Mouse (Mus musculus) kidney, embryonic 16.5 days (tissue): ENCODE data around the gene Dock1. TPM values are rescaled to one million over a fixed set of nuclear protein-coding genes. Genes with fewer than 3 reads are reported as not detected.

Experiments used
- ATAC-seq: fragments of 200-750 bp; cut with Nextera tagmentation; 2 replicates; pipeline ENCODE4 v1.8.0; 2017; ENCODE audit warnings: moderate TSS enrichment; ENCODE audit not compliant: low FRiP score, low TSS enrichment
- H3K27ac ChIP-seq: fragments of 300-500 bp; sonication (generic); 2 replicates; pipeline ENCODE4 v1.5.1; 2014; ENCODE audit warnings: low read length
- H3K27me3 ChIP-seq: fragments of 300-500 bp; sonication (generic); 2 replicates; pipeline ENCODE4 v1.6.1; 2014; ENCODE audit warnings: low read length, control low read depth, mixed read lengths; ENCODE audit not compliant: insufficient read depth
- H3K36me3 ChIP-seq: fragments of 300-500 bp; sonication (generic); 2 replicates; pipeline ENCODE4 v1.6.1; 2014; ENCODE audit warnings: low read length, control low read depth, mixed read lengths; ENCODE audit not compliant: insufficient read depth
- H3K4me1 ChIP-seq: fragments of 300-500 bp; sonication (generic); 2 replicates; pipeline ENCODE4 v1.6.1; 2014; ENCODE audit warnings: low read length, control low read depth, mixed read lengths; ENCODE audit not compliant: insufficient read depth
- H3K4me2 ChIP-seq: fragments of 300-500 bp; sonication (generic); replicated peaks from 2 replicates; pipeline ENCODE4 v1.6.1; 2014; ENCODE audit warnings: low read depth, low read length
- H3K4me3 ChIP-seq: fragments of 300-500 bp; sonication (generic); 2 replicates; pipeline ENCODE4 v1.5.1; 2014; ENCODE audit warnings: mild to moderate bottlenecking, low read length
- H3K9ac ChIP-seq: fragments of 300-500 bp; sonication (generic); replicated peaks from 2 replicates; pipeline ENCODE4 v1.6.1; 2014; ENCODE audit warnings: low read length
- H3K9me3 ChIP-seq: fragments of 300-500 bp; sonication (generic); 2 replicates; pipeline ENCODE4 v1.6.1; 2016; ENCODE audit warnings: low read length, control low read depth
- WGBS: fragments of 180-500 bp; shearing (Covaris S2); extraction: QIAGEN DNeasy Blood & Tissue Kit; methylation state at CpG from one replicate; pipeline ENCODE4 v1.1.7; 2014; 5-methylcytosine and 5-hydroxymethylcytosine counted together
- polyA plus RNA-seq: library from polyadenylated mRNA; unstranded; fragments of >200 nt; fragmentation: Nextera tagmentation; extraction: Ambion mirVana; gene quantifications from 2 replicates; pipeline ENCODE4 v1.2.1, GENCODE M21; 2015

Dock1 gene
- polyA plus RNA-seq, 1 experiment from 2014 or later = 41.4 TPM

- 93% methylated on average over 3 of the region's 3 CpGs for WGBS
Observed at GRCm38 (mm10) chr7:134730406-134731126, 60.1 kb downstream of the Dock1 start.

DNA sequence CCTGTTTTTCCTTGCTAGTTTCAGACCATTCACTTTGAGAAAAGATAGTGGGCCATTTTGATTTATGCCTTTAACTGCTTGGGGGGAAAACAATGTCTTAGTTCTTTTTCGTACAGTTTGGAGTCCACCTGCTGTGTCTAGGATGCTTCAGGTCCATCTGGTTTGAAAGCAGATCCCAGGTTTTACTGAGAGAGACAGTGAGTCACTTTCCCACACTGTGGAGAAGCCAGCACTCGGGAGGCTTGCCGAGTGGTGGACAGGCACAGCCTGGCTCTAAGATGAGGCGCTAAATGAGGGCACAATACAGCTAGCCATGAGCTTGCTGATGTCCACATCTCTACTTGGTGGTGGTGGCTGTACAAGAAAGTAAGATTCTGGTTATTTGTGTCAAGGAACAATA lies 76.6 kb downstream of the Dock1 start:
- WGBS = 96% methylated on average over 4 of the region's 4 CpGs
- Histone ChIP-seq H3K36me3 (peaks cover 74% of the 10 kb centered on the region), H3K9me3 (no peaks in the 10 kb centered on the region), H3K9ac (no peak overlapping the region), H3K27ac (no peak overlapping the region), H3K27me3 (no peaks in the 10 kb centered on the region), H3K4me1 (no peaks in the 10 kb centered on the region), H3K4me2 (no peak overlapping the region), H3K4me3 (no peak overlapping the region)
- ATAC-seq = no peak

More at GRCm38 (mm10) chr7:134730406-134731126, 60.1 kb downstream of the Dock1 start:
- H3K36me3 ChIP-seq = peaks cover 45% of the 10 kb centered on the region
- H3K9ac ChIP-seq = no peak overlapping the region
- no peak for ATAC-seq
- H3K9me3 ChIP-seq = no peaks in the 10 kb centered on the region
- H3K4me1 ChIP-seq = peaks cover 5% of the 10 kb centered on the region
- H3K4me2 ChIP-seq = no peak overlapping the region
- H3K27ac ChIP-seq = no peak overlapping the region
- no peak overlapping the region for H3K4me3 ChIP-seq
- H3K27me3 ChIP-seq = no peaks in the 10 kb centered on the region

GRCm38 (mm10) chr7:134748376-134748775 lies 77.9 kb downstream of the Dock1 start:
- Histone ChIP-seq H3K9ac (no peak overlapping the region), H3K27me3 (no peaks in the 10 kb centered on the region), H3K4me3 (no peak overlapping the region), H3K4me2 (no peak overlapping the region), H3K9me3 (no peaks in the 10 kb centered on the region), H3K27ac (no peak overlapping the region), H3K4me1 (no peaks in the 10 kb centered on the region), H3K36me3 (peaks cover 70% of the 10 kb centered on the region)
- no peak for ATAC-seq
- 87% methylated on average over 3 of the region's 3 CpGs for WGBS

DNA sequence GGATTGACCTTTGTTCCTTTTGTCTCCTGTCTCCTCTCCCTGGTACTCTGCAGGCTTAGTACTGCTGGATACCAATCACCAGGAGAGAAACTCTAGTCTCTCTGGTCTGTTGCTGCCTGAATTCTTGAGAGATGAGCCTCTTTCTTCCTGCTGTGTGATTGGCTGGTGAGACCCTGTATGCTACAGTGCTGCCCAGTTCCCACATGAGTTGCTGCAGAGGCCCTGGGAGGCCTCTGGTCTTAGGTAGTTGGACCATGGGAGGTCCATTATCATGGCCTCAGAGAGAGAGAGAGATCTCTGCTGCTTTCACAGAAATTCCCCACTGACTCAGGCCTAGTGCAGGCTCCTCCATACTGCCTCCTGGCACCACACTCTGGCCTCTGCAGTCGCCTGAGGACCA lies 79.2 kb downstream of the Dock1 start:
- Histone ChIP-seq H3K27ac (no peak overlapping the region), H3K27me3 (no peaks in the 10 kb centered on the region), H3K36me3 (peaks cover 61% of the 10 kb centered on the region), H3K4me3 (no peak overlapping the region), H3K9ac (no peak overlapping the region), H3K4me1 (no peaks in the 10 kb centered on the region), H3K9me3 (no peaks in the 10 kb centered on the region), H3K4me2 (no peak overlapping the region)
- 83% methylated on average over 1 of the region's 1 CpGs for WGBS
- no peak for ATAC-seq

DNA sequence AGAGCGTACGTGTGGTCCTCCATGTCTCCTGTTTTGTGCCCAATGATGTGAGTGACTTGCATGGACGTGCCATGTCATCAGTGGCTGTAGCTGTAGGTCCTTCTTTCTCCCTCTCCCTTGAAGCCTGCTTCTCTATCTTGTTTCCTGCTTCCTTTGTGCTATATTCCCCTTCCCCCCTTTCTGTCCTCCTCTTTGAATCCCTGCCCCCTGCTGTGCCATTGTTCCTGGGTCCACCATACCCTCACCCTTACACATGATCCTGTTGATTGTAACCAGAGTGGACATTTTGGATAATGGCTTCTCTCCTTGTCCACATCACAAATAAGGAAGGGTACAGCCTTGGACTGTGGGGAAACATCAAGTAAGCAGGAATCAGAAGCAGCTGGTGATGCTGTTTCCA lies 81.0 kb downstream of the Dock1 start:
- WGBS = 94% methylated on average over 3 of the region's 3 CpGs
- peaks cover 64% of the 10 kb centered on the region for H3K36me3 ChIP-seq

GRCm38 (mm10) chr7:134753417-134753816 lies 83.0 kb downstream of the Dock1 start:
- H3K36me3 ChIP-seq = peaks cover 68% of the 10 kb centered on the region
- H3K4me2 ChIP-seq = no peak overlapping the region
- no peaks in the 10 kb centered on the region for H3K27me3 ChIP-seq
- ATAC-seq = no peak
- H3K27ac ChIP-seq = no peak overlapping the region
- H3K9ac ChIP-seq = no peak overlapping the region
- 73% methylated on average over 5 of the region's 5 CpGs for WGBS
- H3K4me1 ChIP-seq = no peaks in the 10 kb centered on the region
- H3K4me3 ChIP-seq = no peak overlapping the region
- no peaks in the 10 kb centered on the region for H3K9me3 ChIP-seq

More for the DNA sequence above, 81.0 kb downstream of the Dock1 start:
- Histone ChIP-seq H3K27ac (no peak overlapping the region), H3K9me3 (no peaks in the 10 kb centered on the region), H3K27me3 (no peaks in the 10 kb centered on the region), H3K4me1 (no peaks in the 10 kb centered on the region), H3K4me2 (no peak overlapping the region), H3K4me3 (no peak overlapping the region), H3K9ac (no peak overlapping the region)
- no peak for ATAC-seq

- H3K4me3 ChIP-seq = no peak overlapping the region
- no peak overlapping the region for H3K4me2 ChIP-seq
- no peak for ATAC-seq
- H3K36me3 ChIP-seq = peaks cover 65% of the 10 kb centered on the region
- WGBS = 90% methylated on average over 7 of the region's 7 CpGs
- no peaks in the 10 kb centered on the region for H3K9me3 ChIP-seq
- H3K27me3 ChIP-seq = no peaks in the 10 kb centered on the region
- H3K27ac ChIP-seq = no peak overlapping the region
- H3K9ac ChIP-seq = no peak overlapping the region
- no peaks in the 10 kb centered on the region for H3K4me1 ChIP-seq
Observed at GRCm38 (mm10) chr7:134757605-134758004, 87.2 kb downstream of the Dock1 start.

DNA sequence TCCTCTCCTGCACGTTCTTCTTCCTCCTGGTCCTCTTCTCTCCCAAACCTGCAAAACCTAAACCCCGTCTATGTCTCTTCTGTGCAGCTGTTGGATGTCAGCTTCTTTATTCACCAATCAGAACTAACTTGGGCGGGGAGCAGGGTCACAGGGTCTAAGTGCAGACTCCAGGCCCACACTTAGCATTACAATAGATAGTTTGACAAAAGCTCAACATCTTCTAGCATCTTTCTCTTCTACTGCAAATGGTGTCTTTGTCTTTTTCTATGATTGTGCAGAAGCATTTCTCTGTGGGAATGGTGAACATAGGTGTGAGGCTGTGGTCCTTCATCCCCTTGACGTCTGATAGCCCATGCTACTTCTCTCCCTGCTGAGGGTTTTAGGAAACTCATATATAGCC lies 91.3 kb downstream of the Dock1 start:
- H3K27ac ChIP-seq = no peak overlapping the region
- H3K9me3 ChIP-seq = no peaks in the 10 kb centered on the region
- 75% methylated on average over 4 of the region's 4 CpGs for WGBS
- H3K27me3 ChIP-seq = no peaks in the 10 kb centered on the region
- no peak overlapping the region for H3K9ac ChIP-seq
- no peaks in the 10 kb centered on the region for H3K4me1 ChIP-seq
- no peak for ATAC-seq
- peaks cover 74% of the 10 kb centered on the region for H3K36me3 ChIP-seq
- no peak overlapping the region for H3K4me3 ChIP-seq
- no peak overlapping the region for H3K4me2 ChIP-seq

- ATAC-seq = 0 out of 2 replicates have a peak, but pooled peaks have one; percentile 19
- no peaks in the 10 kb centered on the region for H3K4me1 ChIP-seq
- 29% methylated on average over 13 of the region's 13 CpGs for WGBS
- H3K4me2 ChIP-seq = no peak overlapping the region
- H3K27me3 ChIP-seq = no peaks in the 10 kb centered on the region
- H3K9ac ChIP-seq = no peak overlapping the region
- peaks cover 79% of the 10 kb centered on the region for H3K36me3 ChIP-seq
- no peaks in the 10 kb centered on the region for H3K9me3 ChIP-seq
- no peak overlapping the region for H3K4me3 ChIP-seq
- no peak overlapping the region for H3K27ac ChIP-seq
Observed at GRCm38 (mm10) chr7:134765130-134765529, 94.7 kb downstream of the Dock1 start.

GRCm38 (mm10) chr7:134771314-134771713 lies 100.9 kb downstream of the Dock1 start:
- Histone ChIP-seq H3K36me3 (peaks cover 66% of the 10 kb centered on the region), H3K4me2 (no peak overlapping the region), H3K27me3 (no peaks in the 10 kb centered on the region), H3K9me3 (no peaks in the 10 kb centered on the region), H3K4me1 (0 out of 2 replicates have a peak, but pooled peaks cover 7% of the 10 kb centered on the region), H3K9ac (no peak overlapping the region), H3K4me3 (no peak overlapping the region), H3K27ac (no peak overlapping the region)
- 94% methylated on average over 9 of the region's 9 CpGs for WGBS
- no peak for ATAC-seq
